Mouse (Mus musculus) effector memory CD4-positive, alpha-beta T cell, adult 7 months (primary cell): Measurements from ENCODE around the gene Mllt1. TPM values are rescaled to one million over a fixed set of nuclear protein-coding genes. Genes with fewer than 3 reads are reported as not detected.

Experiments
- polyA plus RNA-seq: library from polyadenylated mRNA; unstranded; fragments of 100-300 nt; shearing (Covaris generic); gene quantifications from one replicate; pipeline ENCODE4 v1.2.1, GENCODE M21; 2017

Mllt1 gene
- 26.4 TPM for polyA plus RNA-seq

DNA sequence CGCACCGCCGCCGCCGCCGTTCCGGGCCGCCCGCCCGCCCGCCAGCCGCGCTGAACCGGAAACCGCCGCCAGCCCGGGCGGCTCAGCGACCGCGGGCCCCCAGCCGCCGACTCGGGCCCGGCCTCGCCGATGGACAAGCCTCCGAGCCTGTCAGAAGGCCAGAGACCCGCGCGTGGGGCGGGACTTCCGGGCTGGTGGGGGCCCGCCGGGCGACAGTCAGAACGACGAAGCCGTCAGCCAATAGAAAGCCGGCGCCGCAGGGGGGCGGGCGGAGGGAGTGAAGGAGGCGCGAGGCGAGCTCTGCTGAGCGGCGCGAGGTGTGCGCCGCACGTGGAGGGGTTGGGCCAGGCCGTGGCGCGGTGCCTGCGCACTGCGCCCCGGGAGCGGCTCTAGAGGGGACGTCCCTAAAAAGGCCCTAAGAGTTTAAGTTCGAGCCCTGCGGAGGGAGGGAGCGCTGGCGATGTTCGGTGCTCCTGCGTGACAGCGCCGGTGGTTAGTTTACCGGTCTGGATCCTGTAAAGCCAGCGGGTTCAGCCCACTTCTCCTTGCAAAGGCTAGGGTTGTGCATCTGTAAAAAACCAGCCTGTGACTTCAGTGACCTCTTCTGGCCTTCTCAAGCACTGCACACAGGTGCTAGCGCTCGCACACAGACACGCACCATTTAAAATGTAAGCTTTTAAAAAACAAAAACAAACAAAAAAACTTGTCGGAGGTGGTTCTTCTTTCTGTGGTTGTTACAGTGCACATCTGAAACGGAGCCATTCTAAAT is at the start of gene Mllt1:
Mllt1 (minus strand) TSS at position 53 of the 769 bp plus-strand sequence.

DNA sequence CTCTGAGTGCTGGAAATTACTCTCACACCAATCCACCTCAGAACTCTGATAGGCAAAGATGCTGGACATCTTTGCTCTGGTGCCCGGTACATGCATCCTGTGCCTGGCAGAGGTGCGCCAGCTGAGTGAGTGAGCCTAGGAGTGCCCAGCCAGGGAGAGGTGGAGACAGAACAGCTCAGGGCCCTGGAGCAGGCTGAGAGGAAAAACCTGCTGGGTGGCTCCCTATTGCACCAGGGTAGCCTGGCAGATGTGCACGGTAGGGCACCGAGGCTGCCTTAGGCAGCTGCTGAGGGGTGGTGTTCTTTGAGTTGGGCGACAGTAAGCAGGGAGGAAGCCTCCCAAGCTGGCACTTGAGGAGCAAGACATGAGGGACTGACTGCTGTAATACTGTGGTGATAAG is 46.8 kb upstream of the Mllt1 start, which contains the start of gene Acer1:
Acer1 (minus strand) TSS at position 114 of the 400 bp plus-strand sequence.

DNA sequence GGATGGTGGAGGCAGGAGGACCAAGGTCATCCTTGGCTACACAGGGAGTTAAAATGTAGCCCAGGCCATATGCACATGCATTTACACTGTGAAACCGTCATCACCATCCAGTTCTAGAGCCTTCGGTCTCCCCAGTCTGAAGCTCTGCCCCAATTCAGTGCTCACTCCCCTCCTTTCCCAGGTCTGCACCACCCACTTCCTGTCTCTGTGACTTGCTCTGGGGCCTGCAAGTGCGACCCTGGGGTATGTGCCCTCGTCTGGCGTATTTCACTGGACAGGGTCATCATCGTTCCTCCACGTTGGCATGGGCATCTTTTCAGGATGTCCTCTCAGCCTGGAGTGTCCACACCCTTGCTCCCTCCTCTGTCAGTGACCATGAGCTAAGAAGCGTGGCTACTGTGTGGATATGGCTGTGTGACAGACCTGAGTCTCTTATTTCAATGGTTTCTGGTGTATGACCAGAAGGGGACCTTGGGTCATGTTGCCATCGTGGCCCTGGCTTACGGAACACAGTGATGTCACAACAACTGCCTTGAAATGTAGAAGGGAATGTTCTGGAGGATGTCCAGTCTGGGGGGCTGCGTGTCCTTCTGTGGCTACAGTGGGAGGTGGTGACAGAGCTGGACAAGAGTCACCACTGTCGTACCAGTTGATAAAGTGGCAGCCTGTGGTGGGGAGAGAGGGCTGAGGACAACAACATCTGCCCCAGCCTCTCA is 60.1 kb downstream of the Mllt1 start, which contains the start of gene 1700061G19Rik:
1700061G19Rik (plus strand) TSS at position 542 of the 716 bp plus-strand sequence.

DNA sequence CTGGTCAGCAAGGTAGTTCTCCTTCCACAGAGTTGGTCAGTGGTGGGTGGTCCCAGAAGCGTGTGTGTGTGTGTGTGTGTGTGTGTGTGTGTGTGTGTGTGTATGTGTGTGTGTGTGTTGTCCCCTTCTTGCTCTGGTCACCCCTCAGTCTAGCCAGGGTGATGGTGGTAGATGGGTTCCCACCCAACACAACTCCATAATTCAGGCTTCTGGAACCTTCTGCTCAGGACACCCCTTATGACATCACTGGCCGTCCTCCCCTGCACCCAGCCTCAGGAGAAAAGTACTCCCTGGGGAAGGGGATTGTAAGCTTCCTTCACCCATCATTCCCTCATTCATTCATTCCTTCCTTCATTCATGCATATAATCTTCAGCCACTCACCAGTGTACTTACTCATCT is 61.0 kb downstream of the Mllt1 start, which contains the start of gene Acsbg2:
Acsbg2 (minus strand) TSS at position 211 of the 400 bp plus-strand sequence.

Other genes starting within 250 kb of the Mllt1 start
- gene Ndufa11, start 217.6 kb downstream of the Mllt1 start, polyA plus RNA-seq = 151 TPM
- 12.2 TPM for gene Vmac, start 217.4 kb downstream of the Mllt1 start, polyA plus RNA-seq
- not detected for gene Nrtn, start 177.9 kb downstream of the Mllt1 start, polyA plus RNA-seq
- 51.8 TPM for gene Dus3l, start 170.7 kb downstream of the Mllt1 start, polyA plus RNA-seq
- gene Prr22, start 165.2 kb downstream of the Mllt1 start, polyA plus RNA-seq = 0.28 TPM
- 1.6 TPM for gene Rfx2, start 104.4 kb downstream of the Mllt1 start, polyA plus RNA-seq
- gene Acsbg2, start 61.0 kb downstream of the Mllt1 start, polyA plus RNA-seq = 0.15 TPM
- 0.41 TPM for gene 1700061G19Rik, start 59.9 kb downstream of the Mllt1 start, polyA plus RNA-seq
- gene Acer1, start 46.7 kb upstream of the Mllt1 start, polyA plus RNA-seq = not detected
- gene Clpp, start 54.9 kb upstream of the Mllt1 start, polyA plus RNA-seq = 47.3 TPM
- 8.6 TPM for gene Alkbh7, start 61.9 kb upstream of the Mllt1 start, polyA plus RNA-seq
- gene Pspn, start 64.6 kb upstream of the Mllt1 start, polyA plus RNA-seq = not detected
- 68.1 TPM for gene Gtf2f1, start 75.9 kb upstream of the Mllt1 start, polyA plus RNA-seq
- 0.66 TPM for gene Gm17949, start 76.1 kb upstream of the Mllt1 start, polyA plus RNA-seq
- 33.8 TPM for gene Khsrp, start 96.1 kb upstream of the Mllt1 start, polyA plus RNA-seq
- not detected for gene Slc25a41, start 106.2 kb upstream of the Mllt1 start, polyA plus RNA-seq
- 9.6 TPM for gene Crb3, start 123.7 kb upstream of the Mllt1 start, polyA plus RNA-seq
- 6.1 TPM for gene Slc25a23, start 124.4 kb upstream of the Mllt1 start, polyA plus RNA-seq
- gene Dennd1c, start 143.1 kb upstream of the Mllt1 start, polyA plus RNA-seq = 183 TPM
- gene Tubb4a, start 152.4 kb upstream of the Mllt1 start, polyA plus RNA-seq = 0.73 TPM
- gene Tnfsf9, start 169.9 kb upstream of the Mllt1 start, polyA plus RNA-seq = 36.0 TPM
- 1.1 TPM for gene Cd70, start 214.4 kb upstream of the Mllt1 start, polyA plus RNA-seq